Mouse (Mus musculus) ovary, adult 10 weeks (tissue): ENCODE measurements around the gene Rnaset2b. TPM values are rescaled to one million over a fixed set of nuclear protein-coding genes. Genes with fewer than 3 reads are reported as not detected.

ENCODE experiments used
- polyA plus RNA-seq: library from polyadenylated mRNA; stranded (reverse); fragments of 350-450 nt; fragmentation: Illumina TruSeq; extraction: RNeasy Lipid Tissue Mini Kit (QIAGEN cat#74804); gene quantifications from one replicate; pipeline ENCODE4 v1.2.3, GENCODE M21; 2014

Rnaset2b gene
- 378 TPM for polyA plus RNA-seq

GRCm38 (mm10) chr17:6970334-6970733 lies at the start of gene Rnaset2b:
Rnaset2b (plus strand) TSS chr17:6970634.

GRCm38 (mm10) chr17:6947984-6948768 lies 22.3 kb upstream of the Rnaset2b start, which contains the start of gene Rsph3b:
Rsph3b (minus strand) TSS chr17:6948682.

GRCm38 (mm10) chr17:6960776-6961175 lies 9.7 kb upstream of the Rnaset2b start, which contains the start of gene Tagap1:
Tagap1 (minus strand) TSS chr17:6961156.

GRCm38 (mm10) chr17:6978287-6979248 lies 8.1 kb downstream of the Rnaset2b start, which contains the start of gene Gm49721:
Gm49721 (plus strand) TSS chr17:6978904.

GRCm38 (mm10) chr17:7025257-7025656 lies 54.8 kb downstream of the Rnaset2b start, which contains the start of gene Gm1604a:
Gm1604a (plus strand) TSS chr17:7025568.

Other genes starting within 250 kb of the Rnaset2b start
- gene Ezr, start 187.8 kb upstream of the Rnaset2b start, polyA plus RNA-seq, result 67.2 TPM
- 48.9 TPM for gene Rsph3b, start 22.0 kb upstream of the Rnaset2b start, polyA plus RNA-seq
- gene Tagap1, start 9.5 kb upstream of the Rnaset2b start, polyA plus RNA-seq, result 9.1 TPM
- not detected for gene Gm49721, start 8.3 kb downstream of the Rnaset2b start, polyA plus RNA-seq
- gene Gm1604a, start 54.9 kb downstream of the Rnaset2b start, polyA plus RNA-seq, result not detected
- gene Rps6ka2, start 199.5 kb downstream of the Rnaset2b start, polyA plus RNA-seq, result 6.8 TPM